Mouse (Mus musculus) MEL-GATA-1-ER (cell line): ENCODE data around the gene Olfr417.
"Not testable (repeated sequence)": the region's sequence is repeated elsewhere in the genome, so short reads cannot be mapped to it uniquely, and the experiment has no call there.

Experiments used
- DNase-seq: peaks from one replicate; pipeline ENCODE4 v3.0.0-alpha.2; 2012; ENCODE audit warnings: low read depth; ENCODE audit errors: extremely low read depth

Olfr417 gene

GRCm38 (mm10) chr1:174364882-174365451, at the start of gene Olfr417:
TSS of gene Olfr417 (plus strand) at chr1:174365122.
- peak; percentile 82 for DNase-seq

GRCm38 (mm10) chr1:174317308-174317707, 47.6 kb upstream of the Olfr417 start:
- DNase-seq = no peak

- DNase-seq = no peak
Observed at GRCm38 (mm10) chr1:174330218-174330617, 34.7 kb upstream of the Olfr417 start, which contains the start of gene Mptx1. TSS of gene Mptx1 (plus strand) at chr1:174330518.

GRCm38 (mm10) chr1:174353636-174354035, 11.3 kb upstream of the Olfr417 start:
- not testable (repeated sequence) for DNase-seq

- peak; percentile 74 for DNase-seq
Observed at GRCm38 (mm10) chr1:174354640-174355039, 10.3 kb upstream of the Olfr417 start.

- DNase-seq = no peak
Observed at GRCm38 (mm10) chr1:174373799-174374198, 8.9 kb downstream of the Olfr417 start.

- DNase-seq = no peak
Observed at GRCm38 (mm10) chr1:174390746-174391145, 25.8 kb downstream of the Olfr417 start, which contains the start of gene Olfr248. TSS of gene Olfr248 (plus strand) at chr1:174391046.

GRCm38 (mm10) chr1:174422959-174423358, 58.0 kb downstream of the Olfr417 start:
- DNase-seq = no peak

GRCm38 (mm10) chr1:174423764-174424163, 58.8 kb downstream of the Olfr417 start, which contains the start of gene Olfr414:
TSS of gene Olfr414 (plus strand) at chr1:174424064.
- no peak for DNase-seq
